Mouse (Mus musculus): ENCODE results near the gene Zcchc17. TPM values are rescaled to one million over a fixed set of nuclear protein-coding genes. Genes with fewer than 3 reads are reported as not detected.

Gene Zcchc17
- total and polyA plus RNA-seq, 3 experiments = 31.7 to 67.7 (median 51.8) TPM

GRCm38 (mm10) chr4:130318122-130318521 is 41.6 kb downstream of the Zcchc17 start:
- in situ Hi-C loops (cut with MboI; ENCODE audit: low pct_ligation_motif_present, low pct_unique_long_range_greater_than_20kb, low sequenced_read_pairs) = no loop called here
- no peaks in the 10 kb centered on the region for H3K27me3 ChIP-seq (replicated peaks)
- dilution Hi-C loops (cut with MboI; ENCODE audit: extremely low pct_ligation_motif_present, extremely low pct_unique_long_range_greater_than_20kb, low sequenced_read_pairs) = no loop called here
- no peaks in the 10 kb centered on the region for H3K9me3 ChIP-seq (replicated peaks; ENCODE audit: low read length)
- H3K9ac ChIP-seq (ENCODE audit: insufficient read depth, low read depth) = no peak overlapping the region
- no peak overlapping the region for H3K4me2 ChIP-seq (ENCODE audit: insufficient read depth, low read depth, poor library complexity, severe bottlenecking)
- DNase-seq (ENCODE audit: extremely low read depth) = no peak
- H3K4me1 ChIP-seq (ENCODE audit: control insufficient read depth in 1 of 2, insufficient read depth in 2 of 2) = no peaks in the 10 kb centered on the region
- TF ChIP-seq POLR2A (IDR thresholded peaks at IDR 0.05; ENCODE audit: low read depth, low read length) (no peak), JUN (IDR thresholded peaks at IDR 0.05; ENCODE audit: insufficient read depth, low read depth, low read length) (no peak), E2F4 (IDR thresholded peaks at IDR 0.05; ENCODE audit: insufficient replicate concordance, low read depth, low read length) (no peak), USF1 (IDR thresholded peaks at IDR 0.05; ENCODE audit: low read depth, low read length) (no peak), SMC3 (IDR thresholded peaks at IDR 0.05; ENCODE audit: low read depth, low read length) (no peak), BHLHE40 (IDR thresholded peaks at IDR 0.05; ENCODE audit: low read depth, low read length) (no peak), PAX5 (IDR thresholded peaks at IDR 0.05; ENCODE audit: low read length) (no peak), TBP (conservative IDR thresholded peaks at IDR 0.05; ENCODE audit: low read depth, low read length) (no peak), MAFK (IDR thresholded peaks at IDR 0.05; ENCODE audit: insufficient replicate concordance, low read length) (no peak), ZKSCAN1 (IDR thresholded peaks at IDR 0.05; ENCODE audit: borderline replicate concordance, low read depth, low read length) (no peak), MEF2A (IDR thresholded peaks at IDR 0.05; ENCODE audit: borderline replicate concordance, low read depth, low read length) (no peak), ZC3H11A (IDR thresholded peaks at IDR 0.05; ENCODE audit: low read depth, low read length) (no peak), CTCF (conservative IDR thresholded peaks at IDR 0.05 in 1 of 2, IDR thresholded peaks at IDR 0.05 in 1 of 2; ENCODE audit: low read depth in 2 of 2, low read length in 2 of 2) (no peak), HCFC1 (IDR thresholded peaks at IDR 0.05; ENCODE audit: low read depth, low read length) (no peak), RAD21 (IDR thresholded peaks at IDR 0.05; ENCODE audit: low read depth, low read length) (no peak), KAT2A (IDR thresholded peaks at IDR 0.05; ENCODE audit: insufficient replicate concordance, low read length) (no peak), MXI1 (IDR thresholded peaks at IDR 0.05; ENCODE audit: low read depth, low read length) (no peak)
- H3K79me2 ChIP-seq (replicated peaks; ENCODE audit: control insufficient read depth, extremely low read depth, insufficient read depth, poor library complexity, severe bottlenecking) = no peaks in the 10 kb centered on the region
- H3K27ac ChIP-seq (ENCODE audit: insufficient read depth, low read depth) = no peak overlapping the region
- H3K4me3 ChIP-seq (replicated peaks in 1 of 3; ENCODE audit: low read depth in 2 of 3, low read length in 2 of 3, poor library complexity in 1 of 3) = no peak overlapping the region
- H3K36me3 ChIP-seq (replicated peaks in 1 of 2; ENCODE audit: control insufficient read depth in 1 of 2, insufficient read depth in 1 of 2, low read length in 1 of 2) = peaks cover 58 to 95% of the 10 kb centered on the region in 2 experiments

DNA sequence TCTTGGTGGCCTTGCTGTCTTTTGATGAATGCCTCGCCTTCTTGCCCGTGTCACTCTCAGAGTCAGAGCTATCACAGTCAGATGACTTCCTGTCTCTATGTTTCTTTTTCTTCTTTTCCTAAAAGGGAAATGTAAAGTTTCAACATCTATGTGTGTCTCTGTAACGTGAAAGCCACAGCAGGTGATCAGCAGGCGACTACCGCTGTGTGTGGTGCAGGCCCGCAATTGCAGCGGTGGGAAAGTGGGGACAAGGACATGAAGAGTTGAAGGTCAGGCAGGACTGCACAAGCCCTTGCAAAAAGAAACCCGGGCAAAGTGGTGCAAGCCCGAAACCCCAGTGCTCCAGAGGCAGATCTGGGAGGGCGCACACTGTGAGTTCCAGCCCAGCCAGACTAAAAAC is 43.1 kb downstream of the Zcchc17 start:
- no peaks in the 10 kb centered on the region for H3K79me2 ChIP-seq (replicated peaks; ENCODE audit: control insufficient read depth, extremely low read depth, insufficient read depth, poor library complexity, severe bottlenecking)
- no peaks in the 10 kb centered on the region for H3K27me3 ChIP-seq (replicated peaks)
- peaks cover 48 to 92% of the 10 kb centered on the region in 2 experiments for H3K36me3 ChIP-seq (replicated peaks in 1 of 2; ENCODE audit: control insufficient read depth in 1 of 2, insufficient read depth in 1 of 2, low read length in 1 of 2)
- no peak overlapping the region for H3K4me3 ChIP-seq (replicated peaks in 1 of 3; ENCODE audit: low read depth in 2 of 3, low read length in 2 of 3, poor library complexity in 1 of 3)
- no peaks in the 10 kb centered on the region for H3K4me1 ChIP-seq (ENCODE audit: control insufficient read depth in 1 of 2, insufficient read depth in 2 of 2)
- in situ Hi-C loops (cut with MboI; ENCODE audit: low pct_ligation_motif_present, low pct_unique_long_range_greater_than_20kb, low sequenced_read_pairs) = no loop called here
- TF ChIP-seq CTCF (conservative IDR thresholded peaks at IDR 0.05 in 1 of 2, IDR thresholded peaks at IDR 0.05 in 1 of 2; ENCODE audit: low read depth in 2 of 2, low read length in 2 of 2) = no peak
- TF ChIP-seq POLR2A (IDR thresholded peaks at IDR 0.05; ENCODE audit: low read depth, low read length) = no peak
- no peak for TF ChIP-seq SIN3A (IDR thresholded peaks at IDR 0.05; ENCODE audit: low read length)
- no peak for TF ChIP-seq CHD1 (IDR thresholded peaks at IDR 0.05; ENCODE audit: low read depth, low read length)
- TF ChIP-seq NELFE (IDR thresholded peaks at IDR 0.05; ENCODE audit: low read depth, low read length) = no peak
- TF ChIP-seq HCFC1 (IDR thresholded peaks at IDR 0.05; ENCODE audit: low read depth, low read length) = no peak
- no peak for TF ChIP-seq MAFK (IDR thresholded peaks at IDR 0.05; ENCODE audit: insufficient replicate concordance, low read length)
- no peak for TF ChIP-seq CHD2 (IDR thresholded peaks at IDR 0.05; ENCODE audit: low read length)
- no peak for TF ChIP-seq ELF1 (IDR thresholded peaks at IDR 0.05; ENCODE audit: low read depth, low read length)
- TF ChIP-seq BHLHE40 (IDR thresholded peaks at IDR 0.05; ENCODE audit: low read depth, low read length) = no peak
- no peak for TF ChIP-seq ZNF384 (IDR thresholded peaks at IDR 0.05; ENCODE audit: low read depth, low read length)
- no peak for TF ChIP-seq IRF4 (IDR thresholded peaks at IDR 0.05; ENCODE audit: low read depth, low read length)
- TF ChIP-seq ETS1 (conservative IDR thresholded peaks at IDR 0.05; ENCODE audit: low read depth, low read length) = no peak
- TF ChIP-seq MXI1 (IDR thresholded peaks at IDR 0.05; ENCODE audit: low read depth, low read length) = no peak
- no peak for TF ChIP-seq ZC3H11A (IDR thresholded peaks at IDR 0.05; ENCODE audit: low read depth, low read length)
- H3K4me2 ChIP-seq (ENCODE audit: insufficient read depth, low read depth, poor library complexity, severe bottlenecking) = no peak overlapping the region
- no peak for DNase-seq (ENCODE audit: extremely low read depth)
- dilution Hi-C loops (cut with MboI; ENCODE audit: extremely low pct_ligation_motif_present, extremely low pct_unique_long_range_greater_than_20kb, low sequenced_read_pairs) = no loop called here
- no peak overlapping the region for H3K9ac ChIP-seq (ENCODE audit: insufficient read depth, low read depth)
- no peak overlapping the region for H3K27ac ChIP-seq (ENCODE audit: insufficient read depth, low read depth)
- H3K9me3 ChIP-seq (replicated peaks; ENCODE audit: low read length) = no peaks in the 10 kb centered on the region
